Mouse (Mus musculus) forebrain, embryonic 10.5 days (tissue): ENCODE results near the gene Ak7. TPM values are rescaled to one million over a fixed set of nuclear protein-coding genes. Genes with fewer than 3 reads are reported as not detected.

Experiments
- DNase-seq: peaks from one replicate; pipeline ENCODE4 v3.0.0-alpha.2; 2017; ENCODE audit warnings: low spot score; ENCODE audit errors: extremely low spot score
- H3K27ac ChIP-seq: fragments of 300-500 bp; sonication (generic); 2 replicates; pipeline ENCODE4 v1.5.1; 2016; ENCODE audit warnings: mild to moderate bottlenecking
- H3K27me3 ChIP-seq: fragments of 300-500 bp; sonication (generic); 2 replicates; pipeline ENCODE4 v1.6.1; 2016; ENCODE audit warnings: mild to moderate bottlenecking; ENCODE audit not compliant: poor library complexity, severe bottlenecking
- H3K36me3 ChIP-seq: fragments of 300-500 bp; sonication (generic); replicated peaks from 2 replicates; pipeline ENCODE4 v1.6.1; 2016; ENCODE audit warnings: mild to moderate bottlenecking, moderate library complexity
- H3K4me1 ChIP-seq: fragments of 300-500 bp; sonication (generic); 2 replicates; pipeline ENCODE4 v1.6.1; 2016
- H3K4me3 ChIP-seq: fragments of 300-500 bp; sonication (generic); 2 replicates; pipeline ENCODE4 v1.5.1; 2016; ENCODE audit warnings: mild to moderate bottlenecking, moderate library complexity
- H3K9me3 ChIP-seq: fragments of 300-500 bp; sonication (generic); 2 replicates; pipeline ENCODE4 v1.6.1; 2016; ENCODE audit warnings: mild to moderate bottlenecking, moderate library complexity
- WGBS: fragments of 180-500 bp; shearing (Covaris S2); methylation state at CpG from one replicate; pipeline ENCODE4 v1.1.7; 2016; 5-methylcytosine and 5-hydroxymethylcytosine counted together
- polyA plus RNA-seq: library from polyadenylated mRNA; unstranded; fragments of >200 nt; fragmentation: Nextera tagmentation; extraction: Ambion mirVana; gene quantifications from 2 replicates; pipeline ENCODE4 v1.2.1, GENCODE M21; 2016

Gene Ak7
- polyA plus RNA-seq, 1 experiment from 2014 or later: 0.15 TPM

DNA sequence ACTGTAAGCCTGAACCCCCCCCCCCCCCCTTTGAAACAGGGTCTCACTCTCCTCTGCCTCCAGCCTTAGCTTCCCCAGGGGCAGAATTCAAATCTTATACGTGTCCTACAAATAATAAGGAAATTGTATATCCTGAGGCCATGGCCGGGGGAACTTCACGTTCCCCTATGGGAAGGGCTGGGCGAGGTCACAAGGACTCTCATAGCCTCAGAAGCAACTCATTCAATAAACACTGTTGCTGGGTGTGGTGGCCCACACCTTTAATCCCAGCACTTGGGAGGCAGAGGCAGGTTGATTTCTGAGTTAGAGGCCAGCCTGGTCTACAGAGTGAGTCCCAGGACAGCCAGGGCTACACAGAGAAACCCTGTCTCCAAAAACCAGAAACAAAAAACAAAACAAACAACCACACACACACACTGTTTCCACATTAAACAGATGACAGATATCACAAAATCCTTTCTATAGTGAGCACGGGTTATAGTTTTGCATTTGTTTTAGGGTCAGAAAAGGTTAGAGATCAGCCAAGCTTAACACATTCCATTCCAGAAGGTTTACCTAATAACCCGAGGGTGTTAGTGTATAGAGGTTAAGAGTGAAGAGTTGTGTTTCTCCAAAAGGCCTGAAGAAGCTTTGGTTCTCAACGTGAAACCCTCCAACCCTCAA is 29.6 kb downstream of the Ak7 start:
- DNase-seq: no peak
- WGBS: 78% methylated on average over 7 of the region's 7 CpGs
- no peaks in the 10 kb centered on the region for H3K36me3 ChIP-seq
- peaks cover 3% of the 10 kb centered on the region; the same call in 1 of the 2 replicates for H3K4me1 ChIP-seq
- H3K27ac ChIP-seq: no peak overlapping the region
- H3K9me3 ChIP-seq: no peaks in the 10 kb centered on the region
- no peaks in the 10 kb centered on the region for H3K27me3 ChIP-seq
- no peak overlapping the region for H3K4me3 ChIP-seq

DNA sequence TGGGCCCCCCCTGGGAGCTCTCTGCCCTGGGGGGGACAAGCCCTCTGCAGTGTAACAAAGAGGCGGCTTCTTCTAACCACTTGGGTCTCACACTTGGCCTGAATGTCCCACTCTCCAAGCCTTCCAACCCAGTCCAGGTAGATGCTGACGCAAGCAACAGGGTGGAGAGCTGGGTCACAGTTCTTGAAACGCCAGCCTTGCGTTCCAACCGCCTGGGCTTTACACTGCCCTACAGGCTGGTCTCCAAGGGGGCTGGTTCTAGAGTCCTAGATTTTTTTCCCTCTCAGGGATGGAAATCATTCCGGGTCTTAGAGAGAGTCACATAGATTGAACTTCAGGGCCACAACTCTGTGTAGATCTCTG is 30.1 kb downstream of the Ak7 start:
- no peak overlapping the region for H3K4me3 ChIP-seq
- 91% methylated on average over 6 of the region's 6 CpGs for WGBS
- no peak for DNase-seq
- H3K9me3 ChIP-seq: no peaks in the 10 kb centered on the region
- peaks cover 3% of the 10 kb centered on the region; the same call in 1 of the 2 replicates for H3K4me1 ChIP-seq
- no peaks in the 10 kb centered on the region for H3K36me3 ChIP-seq
- no peaks in the 10 kb centered on the region for H3K27me3 ChIP-seq
- no peak overlapping the region for H3K27ac ChIP-seq

DNA sequence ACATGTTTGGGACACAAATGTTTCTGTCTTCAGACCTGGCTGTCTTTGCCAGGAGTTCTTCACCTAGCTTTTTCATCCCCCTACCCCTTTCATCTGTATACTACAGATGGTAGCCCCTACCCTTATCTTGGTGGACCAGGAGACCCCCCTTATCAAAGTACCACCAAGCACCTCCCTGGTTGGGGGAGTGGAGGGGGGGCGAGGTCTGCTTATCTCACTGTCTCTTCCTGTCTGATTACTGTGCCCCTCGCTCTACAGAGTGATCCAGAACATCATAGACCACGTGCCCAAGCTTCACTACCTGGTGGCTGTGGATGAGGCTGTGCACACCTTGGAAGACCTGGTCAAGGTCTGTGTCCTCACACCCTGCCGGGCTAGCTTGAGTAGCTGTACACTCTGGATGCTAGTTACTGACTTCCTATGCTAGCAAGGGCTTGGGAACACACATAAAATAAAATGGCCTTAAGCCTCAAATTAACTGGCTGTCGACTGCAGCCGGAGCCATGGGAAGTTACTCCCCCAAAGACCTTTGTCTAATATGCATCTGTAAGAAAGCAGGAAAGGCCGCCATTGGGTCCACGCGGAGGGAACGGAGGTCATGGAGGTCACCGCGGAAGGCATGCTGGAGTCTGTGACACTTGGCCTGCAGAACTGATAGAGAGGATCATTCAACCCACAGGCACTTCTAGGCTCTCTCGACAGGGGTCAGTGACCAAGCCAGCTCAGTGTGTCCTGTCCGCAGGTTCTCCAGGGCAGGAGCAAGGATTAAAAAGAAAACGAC is 32.7 kb downstream of the Ak7 start:
- Histone ChIP-seq H3K36me3 (no peaks in the 10 kb centered on the region), H3K27ac (no peak overlapping the region), H3K4me1 (peaks cover 3% of the 10 kb centered on the region; the same call in 1 of the 2 replicates), H3K27me3 (no peaks in the 10 kb centered on the region), H3K9me3 (no peaks in the 10 kb centered on the region), H3K4me3 (no peak overlapping the region)
- WGBS: 84% methylated on average over 15 of the region's 15 CpGs
- DNase-seq: no peak

DNA sequence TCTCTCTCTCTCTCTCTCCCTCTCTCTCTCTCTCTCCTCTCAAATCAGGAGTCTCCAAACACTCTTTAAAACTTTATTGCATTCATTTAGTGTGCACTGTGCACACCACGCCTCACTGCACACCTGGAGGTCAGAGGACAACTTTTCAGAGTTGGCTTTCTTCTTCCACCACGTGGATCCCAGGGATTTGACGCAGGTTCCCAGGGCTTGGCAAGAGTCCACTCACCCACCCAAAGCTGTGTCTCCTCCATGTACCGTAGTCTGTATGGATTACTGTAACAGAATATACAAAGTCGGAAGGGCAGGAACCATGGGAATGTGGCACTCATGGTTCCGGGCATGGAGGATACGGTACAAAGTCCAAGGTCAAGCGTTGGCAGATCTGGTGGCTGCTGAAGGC is 33.9 kb downstream of the Ak7 start:
- 94% methylated on average over 8 of the region's 8 CpGs for WGBS
- H3K27me3 ChIP-seq: no peaks in the 10 kb centered on the region
- no peaks in the 10 kb centered on the region for H3K36me3 ChIP-seq
- DNase-seq: no peak
- H3K27ac ChIP-seq: no peak overlapping the region
- no peak overlapping the region for H3K4me3 ChIP-seq
- no peaks in the 10 kb centered on the region for H3K9me3 ChIP-seq
- H3K4me1 ChIP-seq: no peaks in the 10 kb centered on the region

DNA sequence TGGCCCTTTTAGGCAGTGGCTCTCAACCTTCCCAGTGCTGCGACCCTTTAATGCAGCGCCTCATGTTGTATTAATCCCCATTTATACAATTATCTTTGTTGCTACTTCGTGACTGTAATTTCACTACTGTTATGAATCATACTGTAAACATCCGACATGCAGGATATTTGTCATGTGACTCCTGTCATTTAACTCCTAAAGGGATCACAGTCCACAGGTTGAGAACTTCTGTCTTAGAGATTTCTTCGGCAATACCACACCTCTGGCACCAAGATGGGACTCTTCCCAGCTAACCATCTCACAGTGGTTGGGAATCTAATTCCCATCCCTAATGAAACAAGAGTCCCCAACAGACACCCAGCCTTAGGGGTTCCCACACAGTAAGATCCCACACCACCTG is 42.3 kb downstream of the Ak7 start:
- Histone ChIP-seq H3K36me3 (no peaks in the 10 kb centered on the region), H3K27me3 (no peaks in the 10 kb centered on the region), H3K4me1 (no peaks in the 10 kb centered on the region), H3K4me3 (no peak overlapping the region), H3K9me3 (no peaks in the 10 kb centered on the region), H3K27ac (no peak overlapping the region)
- no peak for DNase-seq
- WGBS: 94% methylated on average over 5 of the region's 5 CpGs

DNA sequence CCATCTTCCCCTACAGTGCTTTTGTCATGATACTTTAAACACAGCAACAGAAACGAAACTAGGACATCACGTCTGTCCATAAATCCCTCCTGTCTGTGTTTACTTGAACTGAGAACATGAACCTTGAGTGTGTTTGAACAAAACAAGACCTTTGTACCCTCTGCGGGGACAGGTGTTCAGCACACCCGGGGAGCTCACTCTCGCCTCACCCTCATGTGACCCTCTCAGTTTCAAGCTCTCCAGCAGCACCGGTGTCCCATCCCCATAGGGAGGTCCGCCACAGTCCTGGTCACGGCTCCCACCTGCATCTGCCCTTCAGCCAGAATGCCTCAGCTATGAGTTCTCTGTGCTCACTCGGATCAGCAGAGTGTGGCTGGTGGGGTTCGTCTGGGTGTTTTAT is 48.0 kb downstream of the Ak7 start:
- no peak for DNase-seq
- Histone ChIP-seq H3K27me3 (no peaks in the 10 kb centered on the region), H3K36me3 (no peaks in the 10 kb centered on the region), H3K4me1 (peaks cover 13% of the 10 kb centered on the region), H3K9me3 (no peaks in the 10 kb centered on the region), H3K27ac (no peak overlapping the region), H3K4me3 (no peak overlapping the region)
- WGBS: 92% methylated on average over 10 of the region's 10 CpGs

DNA sequence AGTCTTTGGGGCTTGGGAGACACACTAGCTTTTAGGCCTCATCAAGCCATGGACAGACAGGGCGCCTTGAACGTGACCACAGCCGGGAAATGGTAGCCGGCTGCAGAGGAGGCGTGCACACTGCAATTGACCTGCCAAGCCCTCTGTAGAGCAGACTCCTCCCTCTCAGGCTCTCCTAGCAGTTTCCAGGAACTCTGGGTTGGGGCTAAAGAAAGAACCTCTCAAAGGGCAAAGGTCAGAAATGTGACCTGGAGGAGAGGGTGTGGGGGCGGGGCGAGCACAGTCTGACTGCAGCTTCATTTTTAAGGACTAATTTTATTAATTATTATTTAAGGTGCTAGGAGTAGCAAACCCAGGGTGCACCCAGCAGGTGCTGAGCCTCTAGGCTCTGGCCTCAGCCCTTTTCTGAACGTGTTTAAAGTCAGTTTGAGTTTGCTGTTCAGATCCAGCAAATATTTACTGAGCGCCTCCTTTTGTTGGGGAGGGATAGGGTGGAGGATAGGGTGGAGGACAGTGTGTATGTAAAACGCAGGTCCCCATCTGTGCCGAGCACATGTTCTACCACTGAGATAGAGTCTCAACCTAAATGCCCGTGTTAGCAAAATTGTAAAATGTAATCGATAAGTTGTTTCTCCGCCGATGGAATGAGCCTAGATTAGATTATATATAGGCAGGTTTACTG is 52.2 kb downstream of the Ak7 start:
- peaks cover 14% of the 10 kb centered on the region for H3K4me1 ChIP-seq
- H3K27ac ChIP-seq: peak overlapping the region; percentile 40; the same call in 1 of the 2 replicates
- no peaks in the 10 kb centered on the region for H3K9me3 ChIP-seq
- H3K27me3 ChIP-seq: no peaks in the 10 kb centered on the region
- peak; percentile 23 for DNase-seq
- H3K4me3 ChIP-seq: no peak overlapping the region
- no peaks in the 10 kb centered on the region for H3K36me3 ChIP-seq
- 52% methylated on average over 15 of the region's 15 CpGs for WGBS

DNA sequence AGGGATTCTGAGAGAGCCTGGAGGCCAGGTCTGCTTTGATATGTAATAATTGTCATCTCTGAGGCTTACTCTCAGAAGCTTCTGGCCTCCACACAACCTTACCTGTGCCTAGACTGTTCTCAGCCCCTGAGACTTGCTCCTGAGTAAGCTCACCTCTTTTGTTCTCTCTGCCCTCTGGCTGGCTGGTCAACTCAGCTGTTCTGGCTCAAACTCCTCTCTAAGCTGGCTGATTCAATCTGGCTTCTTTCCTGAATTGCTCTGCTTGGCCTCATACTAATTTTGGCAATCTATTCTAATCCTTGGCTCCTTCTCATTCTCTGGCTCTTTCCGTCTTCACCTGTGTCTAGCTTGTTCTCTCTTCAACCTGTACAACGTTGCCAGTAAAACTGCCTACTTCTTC is 53.1 kb downstream of the Ak7 start:
- Histone ChIP-seq H3K4me3 (no peak overlapping the region), H3K36me3 (no peaks in the 10 kb centered on the region), H3K9me3 (no peaks in the 10 kb centered on the region), H3K27me3 (no peaks in the 10 kb centered on the region), H3K4me1 (peaks cover 14% of the 10 kb centered on the region), H3K27ac (0 out of 2 replicates have a peak overlapping the region, but pooled peaks have one; percentile 40)
- WGBS: 95% methylated on average over 2 of the region's 2 CpGs
- DNase-seq: no peak

DNA sequence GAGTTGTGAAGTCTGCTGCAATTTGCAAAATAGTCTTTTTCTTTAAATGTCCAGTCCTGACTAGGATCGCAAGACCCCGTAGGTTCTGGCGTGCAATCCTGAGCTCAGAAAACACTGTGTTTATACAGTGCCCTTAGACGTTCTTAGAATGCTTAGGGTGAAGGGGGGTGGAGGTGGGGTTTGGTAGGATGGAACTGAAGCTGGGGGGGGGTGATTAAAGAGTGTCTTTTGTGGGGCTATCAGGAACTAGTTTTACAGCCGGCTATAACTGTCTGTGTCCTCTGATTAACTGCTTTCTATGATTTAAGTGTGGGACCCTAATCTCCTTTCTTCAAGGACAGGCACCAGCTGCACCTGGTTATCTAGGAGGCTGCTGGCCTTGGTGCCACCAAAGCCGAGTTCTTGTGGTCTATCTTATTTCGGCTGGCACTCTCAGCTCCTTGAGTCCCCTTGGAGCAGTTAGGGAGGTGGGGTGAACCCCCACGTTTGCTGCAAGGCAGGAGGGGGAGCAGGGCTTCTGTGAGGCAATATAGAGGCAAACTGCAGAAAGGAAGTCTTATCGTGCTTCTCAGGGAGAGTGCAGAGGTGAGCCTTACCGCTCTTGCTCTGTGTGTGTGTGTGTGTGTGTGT is 54.2 kb downstream of the Ak7 start:
- no peak overlapping the region for H3K27ac ChIP-seq
- H3K36me3 ChIP-seq: no peaks in the 10 kb centered on the region
- WGBS: 77% methylated on average over 10 of the region's 10 CpGs
- peaks cover 14% of the 10 kb centered on the region for H3K4me1 ChIP-seq
- no peak for DNase-seq
- H3K4me3 ChIP-seq: no peak overlapping the region
- H3K27me3 ChIP-seq: no peaks in the 10 kb centered on the region
- H3K9me3 ChIP-seq: no peaks in the 10 kb centered on the region

DNA sequence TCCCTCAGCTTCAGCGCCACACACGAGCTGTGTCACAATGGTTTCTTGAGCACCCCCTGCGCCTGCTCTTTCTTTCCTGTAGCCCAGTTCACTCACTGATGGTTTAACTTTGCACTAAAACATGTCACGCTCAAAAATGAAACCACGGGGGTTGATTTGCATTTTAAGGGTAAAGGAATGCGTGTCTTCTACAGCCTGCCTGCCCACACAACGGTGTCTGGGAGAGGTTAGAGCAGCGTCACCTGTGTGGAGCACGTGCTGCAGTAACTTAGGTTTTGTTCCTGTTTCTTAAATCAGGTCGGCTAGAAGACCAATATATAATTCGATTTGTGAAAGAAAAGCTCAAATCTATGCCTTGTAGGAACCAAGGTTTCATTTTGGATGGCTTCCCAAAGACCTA is 55.4 kb downstream of the Ak7 start:
- no peaks in the 10 kb centered on the region for H3K27me3 ChIP-seq
- WGBS: 82% methylated on average over 11 of the region's 11 CpGs
- H3K36me3 ChIP-seq: no peaks in the 10 kb centered on the region
- H3K4me3 ChIP-seq: no peak overlapping the region
- H3K4me1 ChIP-seq: peaks cover 14% of the 10 kb centered on the region
- no peak overlapping the region for H3K27ac ChIP-seq
- no peak for DNase-seq
- H3K9me3 ChIP-seq: no peaks in the 10 kb centered on the region

DNA sequence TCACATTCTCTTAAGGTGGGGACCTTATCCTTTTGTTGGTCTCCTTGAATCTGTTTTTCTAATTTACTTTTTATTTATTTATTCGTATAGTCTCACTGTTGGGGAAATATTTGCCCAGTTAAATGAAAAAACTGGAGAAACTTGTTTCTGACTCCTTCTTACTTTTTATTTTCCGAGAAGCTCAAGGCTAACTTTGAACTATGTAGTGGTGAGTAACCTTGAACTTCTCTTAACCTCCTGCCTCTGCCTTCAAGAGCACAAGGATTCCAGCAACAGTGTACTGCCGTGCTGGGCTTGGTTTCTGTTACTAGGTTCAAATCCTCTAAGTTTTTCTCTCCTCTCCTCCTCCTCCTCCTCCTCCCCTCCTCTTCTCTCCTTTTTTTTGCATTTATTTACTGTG is 55.9 kb downstream of the Ak7 start:
- WGBS: 83% methylated on average over 3 of the region's 3 CpGs
- DNase-seq: no peak
- Histone ChIP-seq H3K4me3 (no peak overlapping the region), H3K9me3 (no peaks in the 10 kb centered on the region), H3K4me1 (peaks cover 14% of the 10 kb centered on the region), H3K27ac (no peak overlapping the region), H3K27me3 (no peaks in the 10 kb centered on the region), H3K36me3 (no peaks in the 10 kb centered on the region)

DNA sequence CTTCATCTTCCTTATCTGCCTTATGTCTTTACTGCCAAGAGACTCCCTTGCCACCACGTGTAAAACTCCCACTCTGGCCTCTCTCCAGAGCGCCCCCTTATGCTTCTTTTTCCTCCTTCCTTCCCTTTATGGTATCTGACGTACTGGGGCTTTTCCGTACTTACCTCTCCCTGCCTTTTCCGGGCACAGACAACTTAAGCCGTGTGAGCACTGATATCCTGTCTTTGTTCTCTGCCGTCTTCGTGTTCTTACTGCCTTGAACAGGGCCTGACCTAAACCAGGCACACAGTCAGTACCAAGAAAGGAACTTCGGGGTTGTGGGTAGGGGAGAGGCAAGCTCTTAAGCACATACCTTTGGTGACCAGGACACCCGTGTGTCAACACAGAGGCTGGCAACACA is 63.9 kb downstream of the Ak7 start:
- 76% methylated on average over 10 of the region's 10 CpGs for WGBS
- DNase-seq: no peak

DNA sequence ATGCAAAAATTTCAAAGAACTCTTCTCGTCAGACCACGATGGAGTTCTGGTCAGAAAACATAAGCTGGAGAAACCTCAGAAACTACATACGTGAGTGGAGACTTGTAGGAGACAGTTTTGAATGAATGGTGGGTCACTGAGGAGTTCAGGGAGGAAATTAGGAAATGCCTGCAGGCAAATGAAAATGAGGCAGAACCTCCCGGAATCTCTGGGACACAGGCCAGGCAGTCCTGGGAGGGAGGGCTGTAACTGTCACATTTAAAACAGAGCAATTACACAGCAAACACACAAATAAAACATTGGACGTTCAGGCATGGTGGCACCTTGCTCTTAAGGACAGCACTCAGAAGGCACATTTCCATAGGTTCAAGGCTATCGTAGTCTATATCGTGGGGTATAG is 69.1 kb downstream of the Ak7 start:
- DNase-seq: no peak
- H3K4me3 ChIP-seq: no peak overlapping the region
- H3K4me1 ChIP-seq: no peaks in the 10 kb centered on the region
- no peak overlapping the region for H3K27ac ChIP-seq
- no peaks in the 10 kb centered on the region for H3K36me3 ChIP-seq
- H3K27me3 ChIP-seq: no peaks in the 10 kb centered on the region
- no peaks in the 10 kb centered on the region for H3K9me3 ChIP-seq
- WGBS: 86% methylated on average over 7 of the region's 7 CpGs

More for the DNA sequence above, 63.9 kb downstream of the Ak7 start:
- H3K4me1 ChIP-seq: no peaks in the 10 kb centered on the region
- no peaks in the 10 kb centered on the region for H3K9me3 ChIP-seq
- H3K27ac ChIP-seq: no peak overlapping the region
- H3K27me3 ChIP-seq: no peaks in the 10 kb centered on the region
- H3K36me3 ChIP-seq: no peaks in the 10 kb centered on the region
- no peak overlapping the region for H3K4me3 ChIP-seq
